Mouse (Mus musculus) right cerebral cortex, adult 18-20 months (tissue): ENCODE measurements at regions not wholly inside any gene's neighbourhood (a gene's known extent, or its start where the extent isn't known, plus 50 kb on each side); places are given as distances from the start of the nearest gene placed in this dataset.
"Not testable (repeated sequence)": the region's sequence is repeated elsewhere in the genome, so short reads cannot be mapped to it uniquely, and the experiment has no call there.

Experiments used
- DNase-seq: peaks from one replicate; pipeline ENCODE4 v3.0.0; 2022; ENCODE audit warnings: mixed read lengths

- not testable (repeated sequence) for DNase-seq
These were observed 87.2 kb downstream of the Catsperg2 start for GRCm38 (mm10) chr7:29639591-29639990.

GRCm38 (mm10) chr7:29602356-29602755 is 83.9 kb upstream of the Sipa1l3 start:
- no peak for DNase-seq

DNA sequence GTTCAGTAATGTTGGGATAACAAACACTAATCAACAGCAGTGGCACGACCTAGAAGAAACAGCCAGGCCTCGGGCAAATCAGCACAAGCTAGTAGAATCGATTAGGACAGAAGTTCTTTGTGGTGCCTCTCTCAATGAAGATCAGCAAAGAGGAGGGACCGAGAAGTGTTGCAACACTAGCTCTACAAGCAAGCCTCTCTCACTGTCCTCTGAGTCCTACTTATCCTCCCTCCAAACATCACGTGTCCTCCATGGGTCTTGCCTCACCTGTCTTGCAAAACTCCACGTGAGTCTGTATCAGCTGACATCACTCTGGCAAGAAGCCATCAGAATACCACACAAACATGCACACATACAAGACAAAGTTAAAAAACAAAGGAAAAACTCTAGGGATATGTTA is 82.9 kb upstream of the Sipa1l3 start:
- DNase-seq, result no peak

DNA sequence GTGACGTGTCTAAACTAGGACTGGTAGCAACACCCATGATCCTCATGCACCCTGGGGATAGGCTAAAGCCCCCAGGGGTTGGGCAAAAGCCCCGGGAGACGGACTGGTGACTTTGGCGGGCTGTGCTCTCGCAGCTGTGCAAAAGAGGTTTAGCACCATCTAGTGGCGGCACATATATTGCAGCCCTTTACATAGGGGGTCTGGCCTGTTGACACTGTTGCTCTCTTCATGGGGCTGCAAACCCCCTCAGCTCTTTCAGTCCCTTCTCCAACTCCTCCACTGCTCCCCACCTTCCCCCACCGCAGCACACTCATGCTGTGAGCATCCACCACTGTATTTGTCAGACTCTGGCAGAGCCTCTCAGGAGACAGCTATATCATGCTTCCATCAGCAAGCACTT is 78.8 kb upstream of the Sipa1l3 start:
- peak; percentile 13 for DNase-seq

DNA sequence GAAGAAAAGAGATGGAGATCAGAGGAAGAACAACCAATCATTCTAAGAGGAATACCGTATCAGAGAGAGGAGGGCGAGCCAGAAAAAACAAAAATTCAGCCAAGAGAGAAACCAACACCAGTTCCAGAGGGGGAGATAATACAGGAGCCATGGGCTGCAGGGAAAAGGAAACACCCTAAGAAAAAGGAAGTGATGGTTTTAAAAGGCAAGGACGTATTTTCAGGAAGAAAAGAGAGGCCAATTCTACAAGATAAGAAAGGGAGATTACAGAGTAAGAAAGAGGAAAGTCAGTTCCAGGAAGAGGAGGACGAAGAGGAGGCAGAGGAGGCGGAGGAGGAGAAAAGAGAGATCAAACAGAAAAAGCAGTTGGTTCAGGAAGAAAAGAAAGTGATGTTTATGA is 59.7 kb upstream of the Sipa1l3 start:
- no peak for DNase-seq

- DNase-seq, result no peak
These were observed 57.2 kb upstream of the Sipa1l3 start for GRCm38 (mm10) chr7:29575606-29576005.
